Mouse (Mus musculus) brain, embryonic 14.5 days (tissue): ENCODE data around the gene Txnrd2.

ENCODE experiments used
- CTCF ChIP-seq: fragments of 200-500 bp; IDR thresholded peaks from 2 replicates; pipeline ENCODE4 v1.5.1; 2012; ENCODE audit warnings: inconsistent platforms, mild to moderate bottlenecking, moderate library complexity, borderline replicate concordance; ENCODE audit not compliant: insufficient read depth, insufficient read length; ENCODE audit errors: extremely low read depth
- POLR2A ChIP-seq: fragments of 200-500 bp; IDR thresholded peaks from 2 replicates; pipeline ENCODE4 v1.6.1; 2012; ENCODE audit warnings: mild to moderate bottlenecking, inconsistent platforms, borderline replicate concordance; ENCODE audit not compliant: poor library complexity, insufficient read depth, insufficient read length, severe bottlenecking; ENCODE audit errors: extremely low read depth

DNA sequence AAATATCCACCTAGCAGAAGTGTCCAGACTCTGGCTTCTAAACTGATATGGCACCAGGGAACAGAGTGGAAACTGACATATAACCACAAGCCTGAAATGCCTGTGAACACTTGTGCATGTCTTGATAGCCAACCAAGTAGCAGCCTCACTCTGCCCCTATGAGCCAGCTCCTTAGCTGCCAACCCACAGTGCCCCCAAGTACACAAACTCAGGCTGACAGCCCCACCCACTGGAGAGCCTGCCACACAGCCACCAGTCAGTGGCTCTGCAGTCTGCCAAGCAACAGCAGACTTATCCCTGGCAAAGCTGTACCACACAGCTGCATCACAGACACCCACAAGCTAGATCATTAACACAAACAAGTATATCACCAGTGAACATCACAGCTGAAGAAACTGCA, 91.9 kb downstream of the Txnrd2 start:
- TF ChIP-seq CTCF (no peak; the same call in 1 of the 2 replicates), POLR2A (no peak)
